Mouse (Mus musculus): ENCODE results near the gene Cux1.

The Cux1 gene

GRCm38 (mm10) chr5:136567176-136568025 is at the start of gene Cux1:
TSS of gene Cux1 (minus strand) at chr5:136567490.
- DNase-seq (ENCODE audit: low spot score), result peak; percentile 89

DNA sequence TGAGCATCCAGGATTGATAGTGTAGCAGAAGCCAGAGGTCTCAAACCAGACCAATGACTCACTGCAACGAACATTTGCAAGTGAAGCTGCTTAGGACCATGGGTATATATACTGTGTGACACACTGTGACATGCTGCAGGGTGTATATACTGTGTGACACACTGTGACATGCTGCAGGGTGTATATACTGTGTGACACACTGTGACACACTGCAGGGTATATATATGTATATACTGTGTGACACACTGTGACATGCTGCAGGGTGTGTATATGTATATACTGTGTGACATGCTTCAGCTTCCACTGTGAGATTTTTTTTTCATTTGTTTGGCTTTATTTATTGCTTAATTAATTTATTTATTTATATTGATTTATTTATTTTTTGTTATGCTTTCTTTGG is 45.1 kb upstream of the Cux1 start:
- DNase-seq (ENCODE audit: low spot score), result no peak

DNA sequence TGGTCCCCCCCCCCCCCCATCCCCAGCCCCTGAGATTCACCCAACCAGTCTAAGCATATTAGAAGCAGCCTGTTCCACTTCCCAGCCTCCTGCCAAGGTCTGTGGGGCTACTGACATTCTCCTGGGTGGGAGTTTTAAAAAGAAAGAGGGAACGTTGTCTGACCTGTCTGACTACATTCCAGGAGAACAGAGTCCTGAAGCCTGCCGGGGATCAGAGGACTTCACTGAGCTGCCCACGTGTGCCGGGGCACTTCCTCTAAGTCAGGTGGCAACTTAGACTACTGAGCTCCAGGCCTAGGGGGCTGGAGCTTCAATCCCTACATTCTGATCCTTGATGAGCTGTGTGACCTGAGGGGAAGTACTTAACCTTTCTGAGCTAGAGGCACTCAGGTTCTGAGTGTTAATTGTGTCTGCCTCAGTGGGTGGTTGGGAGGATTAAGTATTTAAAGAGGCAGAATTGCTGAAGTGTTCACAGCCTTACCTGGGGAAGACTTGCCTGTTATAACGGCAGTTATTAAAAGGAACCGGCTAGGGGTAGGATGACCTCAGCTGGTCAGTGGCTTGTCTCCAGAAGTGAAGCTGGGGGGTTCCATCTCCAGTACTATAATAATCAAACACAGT is 41.6 kb upstream of the Cux1 start:
- DNase-seq (ENCODE audit: low spot score), result peak; percentile 54

DNA sequence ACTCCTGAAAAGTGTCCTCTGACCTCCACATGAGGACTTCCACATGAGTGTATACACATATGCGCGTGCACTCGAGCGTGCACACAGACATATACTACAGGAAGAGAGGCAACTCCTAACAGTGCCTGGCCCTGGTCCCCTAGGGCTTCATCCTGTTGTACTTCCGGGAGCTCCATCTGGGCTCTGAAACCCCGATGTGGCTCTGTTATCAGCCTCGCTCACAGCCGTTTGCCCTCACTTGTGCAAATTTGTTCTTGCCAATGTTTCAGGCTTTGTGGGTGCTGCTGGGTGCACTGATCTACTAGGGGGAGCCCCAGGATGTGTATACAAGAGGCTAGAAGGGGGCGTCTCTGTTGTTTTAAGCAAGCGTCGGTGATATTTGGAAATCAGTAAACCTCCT is 37.9 kb upstream of the Cux1 start:
- no peak for DNase-seq (ENCODE audit: low spot score)

DNA sequence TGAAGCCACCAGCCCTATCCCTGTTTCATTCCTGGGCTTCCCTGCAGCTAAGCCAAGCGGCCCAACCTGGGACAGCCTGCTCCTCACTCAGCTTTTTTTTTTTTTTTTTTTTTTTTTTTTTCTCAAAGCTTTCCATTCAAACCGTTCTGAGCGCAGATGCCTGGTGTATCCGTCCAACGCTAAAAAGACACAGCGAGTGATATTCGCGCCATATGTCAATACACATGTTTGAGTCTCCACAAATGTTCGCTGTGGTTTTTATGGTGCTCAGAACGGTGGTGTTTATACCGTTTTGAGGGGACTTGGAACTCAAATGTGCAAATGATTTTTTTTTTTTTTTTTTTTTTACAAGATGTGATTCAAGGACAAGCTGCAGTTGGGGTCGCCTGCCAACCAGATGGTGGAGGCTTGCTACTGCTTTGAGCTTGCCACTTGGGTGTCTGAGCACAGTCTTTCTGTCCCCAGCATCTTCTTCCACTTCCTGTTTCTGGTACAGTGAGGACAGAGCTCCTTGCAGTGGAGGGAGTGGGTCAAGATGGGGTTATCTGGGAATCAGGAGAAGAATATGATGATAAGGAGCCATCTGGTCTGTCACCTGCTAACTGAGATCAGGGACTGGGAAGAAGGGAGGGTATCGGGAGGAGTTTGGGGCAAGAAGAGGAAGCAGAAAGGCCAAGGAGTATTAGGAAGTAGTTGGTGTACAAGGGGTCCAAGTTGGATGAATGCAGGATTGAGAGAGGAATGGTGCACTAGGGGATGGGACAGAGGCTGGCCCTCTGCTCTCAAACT is 36.1 kb upstream of the Cux1 start:
- no peak for DNase-seq (ENCODE audit: low spot score)

DNA sequence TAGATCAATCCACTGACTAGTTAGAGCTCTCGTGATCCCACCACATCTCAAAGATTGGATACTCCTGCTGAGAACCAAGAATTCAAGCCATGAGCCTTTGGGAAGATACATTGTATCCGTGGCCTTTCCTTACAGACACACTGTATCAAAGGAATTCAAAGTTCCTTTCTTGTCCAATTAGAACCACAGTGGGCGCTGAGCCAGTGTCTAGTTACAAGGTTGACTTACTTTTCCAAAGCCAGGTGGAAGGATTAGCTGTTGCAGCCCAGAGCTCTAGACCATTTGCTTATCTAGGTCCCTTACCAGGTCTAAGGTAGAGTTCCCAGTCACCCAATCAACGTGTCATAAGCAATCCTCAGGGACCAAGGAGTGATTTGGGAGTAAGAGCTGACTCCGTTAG is 33.2 kb upstream of the Cux1 start:
- no peak for DNase-seq (ENCODE audit: low spot score)

GRCm38 (mm10) chr5:136594896-136595540 is 27.7 kb upstream of the Cux1 start:
- DNase-seq (ENCODE audit: low spot score), result peak; percentile 47

- no peak for DNase-seq (ENCODE audit: low spot score)
Measured at GRCm38 (mm10) chr5:136591816-136592499, 24.7 kb upstream of the Cux1 start.

GRCm38 (mm10) chr5:136589002-136589401 is 21.7 kb upstream of the Cux1 start:
- peak; percentile 17 for DNase-seq (ENCODE audit: low spot score)

DNA sequence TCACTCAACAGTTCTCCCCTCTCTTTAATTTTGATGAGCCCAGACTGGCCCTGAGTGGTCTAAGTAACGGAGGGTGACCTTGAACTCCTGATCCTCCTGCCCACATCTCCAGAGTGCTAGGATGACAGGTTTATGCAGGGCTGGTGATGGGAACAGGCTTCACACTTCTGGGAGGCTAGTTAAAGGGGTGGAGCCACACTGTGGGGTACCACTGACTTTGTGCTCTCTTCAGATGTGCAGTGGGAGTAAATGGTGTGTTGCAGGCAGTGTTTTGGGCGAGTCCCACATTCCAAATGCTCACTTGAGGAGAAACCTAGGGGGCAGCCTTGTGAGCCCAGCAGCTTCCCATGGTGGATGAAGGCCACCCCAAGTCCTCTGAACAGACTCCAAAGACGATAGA is 21.2 kb upstream of the Cux1 start:
- no peak for DNase-seq (ENCODE audit: low spot score)

GRCm38 (mm10) chr5:136584676-136585285 is 17.5 kb upstream of the Cux1 start:
- no peak for DNase-seq (ENCODE audit: low spot score)

- DNase-seq (ENCODE audit: low spot score), result no peak
Measured at GRCm38 (mm10) chr5:136583666-136584464, 16.6 kb upstream of the Cux1 start.

DNA sequence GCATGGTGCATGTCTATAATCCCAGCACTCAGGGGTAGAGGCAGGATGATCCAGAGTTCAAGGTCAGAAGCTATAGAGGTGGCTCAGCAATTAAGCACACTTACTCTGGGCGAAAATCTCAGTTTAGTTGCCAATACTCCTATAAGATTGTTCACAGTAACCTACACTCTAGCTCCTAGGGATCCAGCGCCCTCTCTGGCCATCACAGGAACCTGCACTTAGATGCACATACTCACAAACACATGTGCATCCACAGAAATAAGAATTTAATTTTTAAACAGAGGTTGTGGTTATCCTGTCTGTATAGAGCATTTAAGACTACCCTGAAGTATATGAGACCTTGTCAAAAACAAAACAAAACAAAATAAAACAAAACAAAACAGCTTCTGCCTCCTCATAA is 16.0 kb upstream of the Cux1 start:
- no peak for DNase-seq (ENCODE audit: low spot score)

GRCm38 (mm10) chr5:136582201-136582600 is 14.9 kb upstream of the Cux1 start:
- no peak for DNase-seq (ENCODE audit: low spot score)

DNA sequence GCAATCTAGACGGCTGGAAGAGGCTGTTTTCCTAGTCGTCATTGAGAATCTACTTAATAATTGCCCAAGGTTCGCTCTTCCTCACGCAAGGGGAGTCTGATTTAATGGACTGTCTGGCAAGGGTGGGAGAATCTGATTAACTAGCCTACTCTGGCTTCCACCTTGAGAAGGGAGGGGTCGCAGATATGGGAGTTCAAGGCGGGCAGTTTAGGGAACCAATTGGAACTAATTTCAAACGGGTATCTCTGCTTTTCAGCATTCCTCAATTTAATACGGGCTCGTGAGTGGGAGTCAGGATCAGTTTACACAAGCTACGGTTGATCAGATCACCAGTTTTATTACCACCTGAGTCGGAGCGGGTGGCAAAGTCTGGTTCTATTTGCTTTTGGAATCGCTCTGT is 14.3 kb upstream of the Cux1 start:
- DNase-seq (ENCODE audit: low spot score), result no peak

GRCm38 (mm10) chr5:136581166-136581565 is 13.9 kb upstream of the Cux1 start:
- DNase-seq (ENCODE audit: low spot score), result peak; percentile 62

DNA sequence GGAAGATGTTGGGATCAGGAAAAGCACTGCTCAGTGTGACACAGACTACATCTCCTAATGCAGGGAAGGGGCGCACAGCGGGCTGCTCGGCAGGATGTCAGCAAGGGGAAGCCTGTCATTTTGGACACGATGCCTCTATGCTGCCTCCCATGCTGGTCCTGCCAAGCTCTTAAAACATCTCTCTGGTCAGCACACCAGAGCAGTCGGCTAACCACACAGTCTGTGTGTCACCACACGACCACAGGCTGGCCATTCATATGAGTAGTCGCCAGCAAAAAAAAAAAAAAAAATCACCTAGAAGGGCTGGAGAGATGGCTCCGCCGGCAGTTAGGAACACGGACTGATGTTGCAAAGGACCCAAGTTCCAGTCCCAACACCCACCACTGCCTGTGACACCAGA is 10.9 kb upstream of the Cux1 start:
- DNase-seq (ENCODE audit: low spot score), result no peak

DNA sequence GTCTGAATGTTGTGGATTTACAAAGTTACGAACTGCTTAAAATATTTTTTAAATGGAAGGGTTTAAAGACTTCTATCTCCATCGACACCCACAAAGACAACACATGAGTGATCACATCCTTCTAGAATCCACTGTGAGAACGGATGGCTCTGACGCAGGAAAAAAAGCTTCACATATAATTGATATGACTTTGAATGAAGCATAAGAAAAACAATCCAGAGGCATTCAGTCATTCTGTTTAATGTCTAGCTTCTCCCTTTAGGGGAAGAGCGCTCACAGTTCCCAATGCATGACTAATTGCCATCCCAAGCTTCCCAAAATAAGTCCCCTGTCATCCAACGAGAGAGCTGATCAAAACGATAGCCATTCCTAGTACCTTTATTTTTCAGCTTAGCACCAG is 2.9 kb upstream of the Cux1 start:
- DNase-seq (ENCODE audit: low spot score), result no peak

DNA sequence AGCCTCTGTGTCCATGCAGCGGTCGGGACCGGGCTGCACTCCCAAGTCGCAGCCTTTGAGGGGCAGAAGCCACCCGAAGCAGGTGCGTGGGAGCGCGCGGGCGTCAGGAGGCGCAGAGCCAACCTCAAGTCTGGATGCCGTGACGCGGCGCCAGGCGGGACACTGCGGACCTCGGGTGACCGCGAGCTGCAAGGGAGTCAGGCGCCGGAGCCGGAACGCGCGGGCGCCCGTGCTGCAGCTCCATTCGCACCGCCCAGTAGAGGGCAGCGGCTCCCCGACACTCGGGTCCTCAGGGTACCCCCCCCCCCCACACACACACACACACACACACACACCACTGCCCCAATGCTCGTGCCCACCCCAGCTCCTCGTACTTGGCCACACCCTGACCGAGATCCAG is 1.5 kb upstream of the Cux1 start:
- peak; percentile 81 for DNase-seq (ENCODE audit: low spot score)

DNA sequence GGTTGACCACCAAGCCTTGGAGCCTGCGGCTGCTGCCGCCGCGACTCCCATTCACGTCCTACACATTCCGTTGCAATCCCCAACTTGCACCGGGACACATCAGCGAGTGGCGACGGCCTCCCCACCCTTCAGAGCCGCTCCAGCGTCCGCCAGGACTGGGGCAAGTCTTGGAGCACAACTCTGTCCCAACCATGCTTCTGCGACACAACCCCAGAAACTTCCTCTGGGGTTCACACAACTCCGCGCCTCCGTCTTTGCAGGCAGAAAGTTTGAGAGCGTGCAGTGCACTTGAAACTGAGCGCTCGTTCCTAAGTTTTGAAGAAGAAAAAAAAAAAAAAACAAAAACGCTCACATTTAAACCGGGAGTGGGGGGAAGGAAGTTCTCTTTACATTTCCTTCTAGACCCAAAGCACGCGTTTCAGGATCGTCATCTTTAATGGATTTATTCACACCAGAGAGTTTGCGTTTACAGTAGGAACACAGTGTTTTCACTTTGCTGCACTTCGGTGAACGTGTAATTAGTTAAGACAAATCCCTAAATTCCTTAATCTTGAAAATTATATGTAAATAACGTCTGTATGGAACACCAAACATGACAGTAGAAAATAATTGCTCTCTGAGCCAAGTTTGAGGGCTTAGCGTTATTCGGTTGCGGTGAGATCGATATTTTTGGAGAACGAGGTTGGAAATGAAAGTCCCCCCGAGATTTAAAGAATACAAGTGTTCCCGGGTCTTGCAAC is 906 bp upstream of the Cux1 start:
- DNase-seq (ENCODE audit: low spot score), result peak; percentile 64

Measured in embryo, embryonic 10 days (tissue).